Mouse (Mus musculus) heart, postnatal 0 days (tissue): ENCODE measurements around the gene Gm13285. TPM values are rescaled to one million over a fixed set of nuclear protein-coding genes. Genes with fewer than 3 reads are reported as not detected.
A peak's percentile ranks its signal among the peaks of the same experiment; 100 is the strongest.
"Not testable (repeated sequence)": the region's sequence is repeated elsewhere in the genome, so short reads cannot be mapped to it uniquely, and the experiment has no call there.

ENCODE experiments used
- ATAC-seq: fragments of 200-750 bp; cut with Nextera tagmentation; 2 replicates; pipeline ENCODE4 v1.8.0; 2017; ENCODE audit warnings: low read depth, moderate number of reproducible peaks, moderate library complexity; ENCODE audit not compliant: insufficient read depth
- DNase-seq: peaks from one replicate; pipeline ENCODE4 v3.0.0-alpha.2; 2016; ENCODE audit warnings: low spot score
- H3K27ac ChIP-seq: fragments of 300-500 bp; sonication (generic); 2 replicates; pipeline ENCODE4 v1.5.1; 2014; ENCODE audit warnings: low read depth, mild to moderate bottlenecking
- H3K27me3 ChIP-seq: fragments of 300-500 bp; sonication (generic); 2 replicates; pipeline ENCODE4 v1.6.1; 2014; ENCODE audit warnings: low read length, mixed read lengths; ENCODE audit not compliant: control insufficient read depth, insufficient read depth
- H3K36me3 ChIP-seq: fragments of 300-500 bp; sonication (generic); replicated peaks from 2 replicates; pipeline ENCODE4 v1.6.1; 2014; ENCODE audit warnings: low read length, mixed read lengths; ENCODE audit not compliant: control insufficient read depth, insufficient read depth
- H3K4me1 ChIP-seq: fragments of 300-500 bp; sonication (generic); 2 replicates; pipeline ENCODE4 v1.6.1; 2014; ENCODE audit warnings: antibody characterized with exemption; ENCODE audit not compliant: control insufficient read depth, insufficient read depth
- H3K4me2 ChIP-seq: fragments of 300-500 bp; sonication (generic); 2 replicates; pipeline ENCODE4 v1.6.1; 2014; ENCODE audit warnings: low read depth, mild to moderate bottlenecking, low read length, moderate library complexity
- H3K4me3 ChIP-seq: fragments of 300-500 bp; sonication (generic); 2 replicates; pipeline ENCODE4 v1.5.1; 2014; ENCODE audit warnings: low read depth, low read length
- H3K9ac ChIP-seq: fragments of 300-500 bp; sonication (generic); replicated peaks from 2 replicates; pipeline ENCODE4 v1.6.1; 2014; ENCODE audit warnings: low read depth, low read length, mixed read lengths
- H3K9me3 ChIP-seq: fragments of 300-500 bp; sonication (generic); replicated peaks from 2 replicates; pipeline ENCODE4 v1.6.1; 2016; ENCODE audit warnings: low read length; ENCODE audit not compliant: control insufficient read depth
- CTCF ChIP-seq: IDR thresholded peaks from 2 replicates; pipeline ENCODE4 v1.5.1; 2016; ENCODE audit warnings: antibody characterized with exemption, control low read depth, low read depth
- EP300 ChIP-seq: IDR thresholded peaks from 2 replicates; pipeline ENCODE4 v1.6.1; 2016; ENCODE audit warnings: antibody characterized with exemption, low read depth
- WGBS: fragments of 180-500 bp; shearing (Covaris S2); extraction: QIAGEN DNeasy Blood & Tissue Kit; methylation state at CpG from one replicate; pipeline ENCODE4 v1.1.7; 2014; 5-methylcytosine and 5-hydroxymethylcytosine counted together
- polyA plus RNA-seq: library from polyadenylated mRNA; unstranded; fragments of >200 nt; fragmentation: Nextera tagmentation; extraction: Ambion mirVana; gene quantifications from 2 replicates; pipeline ENCODE4 v1.2.1, GENCODE M21; 2015
- total RNA-seq: library from RNA; depleted of rRNA; stranded (reverse); fragments of >200 nt; gene quantifications from 2 replicates; pipeline ENCODE4 v1.2.3, GENCODE M21; 2014; ENCODE audit warnings: low replicate concordance

Gene Gm13285
- total and polyA plus RNA-seq, 2 experiments from 2014 or later = 0.50 to 0.85 TPM

- Histone ChIP-seq H3K36me3 (no peaks in the 10 kb centered on the region), H3K9ac (no peak overlapping the region), H3K27ac (no peak overlapping the region), H3K4me2 (no peak overlapping the region), H3K4me3 (no peak overlapping the region), H3K27me3 (no peaks in the 10 kb centered on the region), H3K9me3 (no peaks in the 10 kb centered on the region), H3K4me1 (no peaks in the 10 kb centered on the region)
- 17% methylated on average over 4 of the region's 4 CpGs for WGBS
- no peak for DNase-seq
- TF ChIP-seq EP300 (no peak), CTCF (peak; percentile 37)
- ATAC-seq = no peak
Measured at GRCm38 (mm10) chr4:88830523-88830922, 31.1 kb downstream of the Gm13285 start.

GRCm38 (mm10) chr4:88835225-88835624 is 35.8 kb downstream of the Gm13285 start, which contains the start of gene Ifna5:
TSS of gene Ifna5 (plus strand) at chr4:88835525.
- not testable (repeated sequence) for H3K4me3 ChIP-seq, H3K4me2 ChIP-seq, H3K27ac ChIP-seq, H3K9ac ChIP-seq, DNase-seq, ATAC-seq, H3K36me3 ChIP-seq, H3K4me1 ChIP-seq, H3K9me3 ChIP-seq, H3K27me3 ChIP-seq
- WGBS = 82% methylated on average over 1 of the region's 1 CpGs

- H3K9ac ChIP-seq = no peak overlapping the region
- H3K27me3 ChIP-seq = 0 out of 2 replicates have a peak, but pooled peaks cover 3% of the 10 kb centered on the region
- no peaks in the 10 kb centered on the region for H3K4me1 ChIP-seq
- no peaks in the 10 kb centered on the region for H3K9me3 ChIP-seq
- ATAC-seq (no peak), DNase-seq (no peak)
- WGBS = 32% methylated on average over 3 of the region's 3 CpGs
- H3K27ac ChIP-seq = no peak overlapping the region
- no peak overlapping the region for H3K4me2 ChIP-seq
- no peak overlapping the region for H3K4me3 ChIP-seq
- TF ChIP-seq EP300 (no peak), CTCF (peak; percentile 35)
- H3K36me3 ChIP-seq = no peaks in the 10 kb centered on the region
Measured at GRCm38 (mm10) chr4:88838828-88839227, 39.4 kb downstream of the Gm13285 start.

- no peak for TF ChIP-seq CTCF
- TF ChIP-seq EP300 = no peak
- no peak overlapping the region for H3K4me3 ChIP-seq
- H3K36me3 ChIP-seq = no peaks in the 10 kb centered on the region
- H3K4me2 ChIP-seq = no peak overlapping the region
- no peaks in the 10 kb centered on the region for H3K9me3 ChIP-seq
- 0 out of 2 replicates have a peak, but pooled peaks cover 3% of the 10 kb centered on the region for H3K27me3 ChIP-seq
- H3K4me1 ChIP-seq = no peaks in the 10 kb centered on the region
- no peak overlapping the region for H3K9ac ChIP-seq
- no peak for ATAC-seq
- no peak for DNase-seq
- no peak overlapping the region for H3K27ac ChIP-seq
- WGBS = 36% methylated on average over 3 of the region's 3 CpGs
Measured at GRCm38 (mm10) chr4:88840058-88840457, 40.6 kb downstream of the Gm13285 start.

DNA sequence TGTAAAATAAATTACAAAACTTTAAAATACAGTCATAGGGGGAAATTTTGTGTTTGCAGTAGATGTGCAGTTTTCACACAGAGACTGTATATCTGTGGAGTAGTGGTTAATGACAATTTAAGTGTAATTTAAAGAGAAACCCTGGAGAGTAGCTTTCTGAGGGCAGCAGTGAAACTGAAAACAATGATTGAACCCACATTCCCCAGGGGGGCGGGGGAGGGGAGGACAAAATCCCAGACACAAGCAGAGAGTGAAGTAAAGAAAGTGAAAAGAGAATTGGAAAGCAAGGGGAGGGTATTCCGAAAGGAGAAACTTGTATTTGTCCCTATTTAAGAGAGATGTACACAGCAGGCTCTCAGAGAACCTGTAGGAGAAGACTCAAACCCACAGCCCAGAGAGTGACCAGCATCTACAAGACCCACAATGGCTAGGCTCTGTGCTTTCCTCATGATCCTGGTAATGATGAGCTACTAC is 42.0 kb downstream of the Gm13285 start, which contains the start of gene Ifna4:
Ifna4 (plus strand) TSS at position 424 of the 474 bp plus-strand sequence.
- H3K27me3 ChIP-seq = 0 out of 2 replicates have a peak, but pooled peaks cover 3% of the 10 kb centered on the region
- H3K4me1 ChIP-seq = no peaks in the 10 kb centered on the region
- no peak for ATAC-seq
- H3K4me3 ChIP-seq = no peak within 1 kb of the TSS
- DNase-seq = no peak
- TF ChIP-seq EP300 (no peak), CTCF (no peak)
- no peak within 1 kb of the TSS for H3K9ac ChIP-seq
- H3K4me2 ChIP-seq = no peak within 1 kb of the TSS
- no peaks in the 10 kb centered on the region for H3K9me3 ChIP-seq
- no peaks in the 10 kb centered on the region for H3K36me3 ChIP-seq
- no peak within 1 kb of the TSS for H3K27ac ChIP-seq
- 52% methylated on average over 2 of the region's 2 CpGs for WGBS

- H3K9me3 ChIP-seq = no peaks in the 10 kb centered on the region
- WGBS = 48% methylated on average over 2 of the region's 2 CpGs
- no peak for DNase-seq
- TF ChIP-seq CTCF = peak; percentile 24; the same call in 1 of the 2 replicates
- no peak for TF ChIP-seq EP300
- no peak overlapping the region for H3K9ac ChIP-seq
- H3K4me3 ChIP-seq = no peak overlapping the region
- no peak overlapping the region for H3K4me2 ChIP-seq
- no peak for ATAC-seq
- 0 out of 2 replicates have a peak, but pooled peaks cover 3% of the 10 kb centered on the region for H3K27me3 ChIP-seq
- no peaks in the 10 kb centered on the region for H3K36me3 ChIP-seq
- no peaks in the 10 kb centered on the region for H3K4me1 ChIP-seq
- H3K27ac ChIP-seq = no peak overlapping the region
Measured at GRCm38 (mm10) chr4:88845334-88845733, 45.9 kb downstream of the Gm13285 start.
